Mouse (Mus musculus): ENCODE measurements at regions not wholly inside any gene's neighbourhood (a gene's known extent, or its start where the extent isn't known, plus 50 kb on each side); places are given as distances from the start of the nearest gene placed in this dataset.

- 90% methylated on average over 3 of the region's 3 CpGs for WGBS
- Histone ChIP-seq H3K27me3 (replicated peaks; ENCODE audit: control insufficient read depth, insufficient read depth, low read length) (no peaks in the 10 kb centered on the region), H3K36me3 (ENCODE audit: control insufficient read depth, insufficient read depth, low read length) (no peaks in the 10 kb centered on the region), H3K4me3 (ENCODE audit: insufficient read depth, low read depth, low read length) (no peak overlapping the region), H3K27ac (ENCODE audit: insufficient read depth, low read depth, low read length) (no peak overlapping the region), H3K4me1 (ENCODE audit: control insufficient read depth, insufficient read depth, low read length) (no peaks in the 10 kb centered on the region)
- no peak for DNase-seq
- TF ChIP-seq POLR2A (IDR thresholded peaks at IDR 0.05; ENCODE audit: low read depth, low read length) (no peak), CTCF (conservative IDR thresholded peaks at IDR 0.05; ENCODE audit: insufficient read depth, insufficient read length, low read depth, low read length) (no peak)
Observed at GRCm38 (mm10) chr9:115799330-115799729, 109.9 kb upstream of the Gadl1 start.

GRCm38 (mm10) chr9:115800624-115801023, 108.6 kb upstream of the Gadl1 start:
- H3K27ac ChIP-seq (ENCODE audit: insufficient read depth, low read depth, low read length): no peak overlapping the region
- 68% methylated on average over 6 of the region's 6 CpGs for WGBS
- TF ChIP-seq CTCF (conservative IDR thresholded peaks at IDR 0.05; ENCODE audit: insufficient read depth, insufficient read length, low read depth, low read length): no peak
- no peak for TF ChIP-seq POLR2A (IDR thresholded peaks at IDR 0.05; ENCODE audit: low read depth, low read length)
- H3K4me1 ChIP-seq (ENCODE audit: control insufficient read depth, insufficient read depth, low read length): no peaks in the 10 kb centered on the region
- DNase-seq: no peak
- H3K4me3 ChIP-seq (ENCODE audit: insufficient read depth, low read depth, low read length): no peak overlapping the region
- H3K27me3 ChIP-seq (replicated peaks; ENCODE audit: control insufficient read depth, insufficient read depth, low read length): no peaks in the 10 kb centered on the region
- no peaks in the 10 kb centered on the region for H3K36me3 ChIP-seq (ENCODE audit: control insufficient read depth, insufficient read depth, low read length)

GRCm38 (mm10) chr9:115803071-115803470, 106.2 kb upstream of the Gadl1 start:
- WGBS: 90% methylated on average over 3 of the region's 3 CpGs
- DNase-seq: no peak
- Histone ChIP-seq H3K27ac (ENCODE audit: insufficient read depth, low read depth, low read length) (no peak overlapping the region), H3K36me3 (ENCODE audit: control insufficient read depth, insufficient read depth, low read length) (no peaks in the 10 kb centered on the region), H3K27me3 (replicated peaks; ENCODE audit: control insufficient read depth, insufficient read depth, low read length) (no peaks in the 10 kb centered on the region), H3K4me3 (ENCODE audit: insufficient read depth, low read depth, low read length) (no peak overlapping the region), H3K4me1 (ENCODE audit: control insufficient read depth, insufficient read depth, low read length) (no peaks in the 10 kb centered on the region)
- TF ChIP-seq POLR2A (IDR thresholded peaks at IDR 0.05; ENCODE audit: low read depth, low read length) (no peak), CTCF (conservative IDR thresholded peaks at IDR 0.05; ENCODE audit: insufficient read depth, insufficient read length, low read depth, low read length) (no peak)

GRCm38 (mm10) chr9:115805224-115805623, 104.0 kb upstream of the Gadl1 start:
- no peak for DNase-seq
- H3K27me3 ChIP-seq (replicated peaks; ENCODE audit: control insufficient read depth, insufficient read depth, low read length): no peaks in the 10 kb centered on the region
- WGBS: 48% methylated on average over 4 of the region's 4 CpGs
- no peak overlapping the region for H3K4me3 ChIP-seq (ENCODE audit: insufficient read depth, low read depth, low read length)
- H3K4me1 ChIP-seq (ENCODE audit: control insufficient read depth, insufficient read depth, low read length): no peaks in the 10 kb centered on the region
- no peaks in the 10 kb centered on the region for H3K36me3 ChIP-seq (ENCODE audit: control insufficient read depth, insufficient read depth, low read length)
- no peak for TF ChIP-seq POLR2A (IDR thresholded peaks at IDR 0.05; ENCODE audit: low read depth, low read length)
- TF ChIP-seq CTCF (conservative IDR thresholded peaks at IDR 0.05; ENCODE audit: insufficient read depth, insufficient read length, low read depth, low read length): no peak
- H3K27ac ChIP-seq (ENCODE audit: insufficient read depth, low read depth, low read length): no peak overlapping the region

- no peaks in the 10 kb centered on the region for H3K27me3 ChIP-seq (replicated peaks; ENCODE audit: control insufficient read depth, insufficient read depth, low read length)
- no peak overlapping the region for H3K4me3 ChIP-seq (ENCODE audit: insufficient read depth, low read depth, low read length)
- no peak for DNase-seq
- H3K36me3 ChIP-seq (ENCODE audit: control insufficient read depth, insufficient read depth, low read length): no peaks in the 10 kb centered on the region
- H3K27ac ChIP-seq (ENCODE audit: insufficient read depth, low read depth, low read length): no peak overlapping the region
- H3K4me1 ChIP-seq (ENCODE audit: control insufficient read depth, insufficient read depth, low read length): no peaks in the 10 kb centered on the region
- 35% methylated on average over 10 of the region's 10 CpGs for WGBS
- no peak for TF ChIP-seq POLR2A (IDR thresholded peaks at IDR 0.05; ENCODE audit: low read depth, low read length)
- TF ChIP-seq CTCF (conservative IDR thresholded peaks at IDR 0.05; ENCODE audit: insufficient read depth, insufficient read length, low read depth, low read length): no peak
Observed at GRCm38 (mm10) chr9:115806018-115806702, 103.1 kb upstream of the Gadl1 start.

- WGBS: 52% methylated on average over 5 of the region's 5 CpGs
- Histone ChIP-seq H3K4me3 (ENCODE audit: insufficient read depth, low read depth, low read length) (no peak overlapping the region), H3K4me1 (ENCODE audit: control insufficient read depth, insufficient read depth, low read length) (no peaks in the 10 kb centered on the region), H3K27me3 (replicated peaks; ENCODE audit: control insufficient read depth, insufficient read depth, low read length) (no peaks in the 10 kb centered on the region), H3K27ac (ENCODE audit: insufficient read depth, low read depth, low read length) (no peak overlapping the region), H3K36me3 (ENCODE audit: control insufficient read depth, insufficient read depth, low read length) (no peaks in the 10 kb centered on the region)
- DNase-seq: no peak
- TF ChIP-seq CTCF (conservative IDR thresholded peaks at IDR 0.05; ENCODE audit: insufficient read depth, insufficient read length, low read depth, low read length) (no peak), POLR2A (IDR thresholded peaks at IDR 0.05; ENCODE audit: low read depth, low read length) (no peak)
Observed at GRCm38 (mm10) chr9:115840186-115840585, 69.1 kb upstream of the Gadl1 start.

GRCm38 (mm10) chr9:115840791-115841190, 68.5 kb upstream of the Gadl1 start:
- H3K27ac ChIP-seq (ENCODE audit: insufficient read depth, low read depth, low read length): no peak overlapping the region
- no peaks in the 10 kb centered on the region for H3K27me3 ChIP-seq (replicated peaks; ENCODE audit: control insufficient read depth, insufficient read depth, low read length)
- 77% methylated on average over 8 of the region's 8 CpGs for WGBS

More at GRCm38 (mm10) chr9:115840791-115841190, 68.5 kb upstream of the Gadl1 start:
- no peak overlapping the region for H3K4me3 ChIP-seq (ENCODE audit: insufficient read depth, low read depth, low read length)
- DNase-seq: no peak
- no peak for TF ChIP-seq POLR2A (IDR thresholded peaks at IDR 0.05; ENCODE audit: low read depth, low read length)
- TF ChIP-seq CTCF (conservative IDR thresholded peaks at IDR 0.05; ENCODE audit: insufficient read depth, insufficient read length, low read depth, low read length): no peak
- no peaks in the 10 kb centered on the region for H3K4me1 ChIP-seq (ENCODE audit: control insufficient read depth, insufficient read depth, low read length)
- no peaks in the 10 kb centered on the region for H3K36me3 ChIP-seq (ENCODE audit: control insufficient read depth, insufficient read depth, low read length)
